Mouse (Mus musculus) CH12.LX (cell line): Measurements from ENCODE around the gene Wdpcp. TPM values are rescaled to one million over a fixed set of nuclear protein-coding genes. Genes with fewer than 3 reads are reported as not detected.

Source experiments
- DNase-seq: peaks from one replicate; pipeline ENCODE4 v3.0.0-alpha.2; 2013; ENCODE audit errors: extremely low read depth
- H3K27ac ChIP-seq: 2 replicates; pipeline ENCODE4 v1.5.1; 2012; ENCODE audit warnings: low read depth, mild to moderate bottlenecking, control low read depth, moderate library complexity; ENCODE audit not compliant: insufficient read depth
- H3K27me3 ChIP-seq: replicated peaks from 2 replicates; pipeline ENCODE3; 2012; ENCODE audit warnings: inconsistent platforms
- H3K36me3 ChIP-seq, 2 experiments: replicated peaks in 1 of 2; 2 replicates each; pipeline versions ENCODE3 to v1.6.1; 2012; ENCODE audit warnings: inconsistent platforms in 1 of 2, low read length in 1 of 2, mild to moderate bottlenecking in 1 of 2, mixed read lengths in 1 of 2, moderate library complexity in 1 of 2; ENCODE audit not compliant: control insufficient read depth in 1 of 2, insufficient read depth in 1 of 2
- H3K4me1 ChIP-seq, 2 experiments: 2 replicates each; pipeline ENCODE4 v1.6.1; 2012; ENCODE audit warnings: inconsistent platforms in 1 of 2, moderate library complexity in 1 of 2; ENCODE audit not compliant: insufficient read depth in 2 of 2, control insufficient read depth in 1 of 2
- H3K4me2 ChIP-seq: 2 replicates; pipeline ENCODE4 v1.6.1; 2012; ENCODE audit warnings: low read depth, mild to moderate bottlenecking, control low read depth; ENCODE audit not compliant: poor library complexity, insufficient read depth, severe bottlenecking
- H3K4me3 ChIP-seq, 3 experiments: fragments of 150-350 bp in 1 of 3; sonication (generic) in 1 of 3; replicated peaks in 1 of 3; 2 replicates each; pipeline versions ENCODE3 to v1.5.1; 2011 to 2012; ENCODE audit warnings: low read depth in 2 of 3, low read length in 2 of 3, mild to moderate bottlenecking in 2 of 3, moderate library complexity in 2 of 3, control low read depth in 1 of 3, improper control_type of control experiment in 1 of 3, inconsistent platforms in 1 of 3, mixed read lengths in 1 of 3; ENCODE audit not compliant: poor library complexity in 1 of 3
- H3K79me2 ChIP-seq: replicated peaks from 2 replicates; pipeline ENCODE4 v1.6.1; 2012; ENCODE audit warnings: mild to moderate bottlenecking, moderate library complexity; ENCODE audit not compliant: control insufficient read depth, poor library complexity, insufficient read depth, severe bottlenecking; ENCODE audit errors: extremely low read depth
- H3K9ac ChIP-seq: 2 replicates; pipeline ENCODE4 v1.6.1; 2012; ENCODE audit warnings: low read depth, mild to moderate bottlenecking, control low read depth, moderate library complexity; ENCODE audit not compliant: insufficient read depth
- H3K9me3 ChIP-seq: replicated peaks from 2 replicates; pipeline ENCODE3; 2012; ENCODE audit warnings: low read length, inconsistent platforms, mixed read lengths
- BHLHE40 ChIP-seq: IDR thresholded peaks from 2 replicates; pipeline ENCODE4 v1.6.1; 2011; ENCODE audit warnings: mild to moderate bottlenecking, low read depth, low read length, improper control_type of control experiment
- CHD1 ChIP-seq: IDR thresholded peaks from 2 replicates; pipeline ENCODE4 v1.6.1; 2012; ENCODE audit warnings: low read depth, low read length, improper control_type of control experiment, inconsistent platforms
- CTCF ChIP-seq, 2 experiments: IDR thresholded peaks in 1 of 2; conservative IDR thresholded peaks in 1 of 2; 2 replicates each; pipeline ENCODE4 v1.5.1; 2011 to 2012; ENCODE audit warnings: low read depth in 2 of 2, low read length in 2 of 2, improper control_type of control experiment in 1 of 2, inconsistent platforms in 1 of 2, mild to moderate bottlenecking in 1 of 2, moderate library complexity in 1 of 2
- E2F4 ChIP-seq: IDR thresholded peaks from 2 replicates; pipeline ENCODE4 v1.6.1; 2011; ENCODE audit warnings: low read depth, low read length, improper control_type of control experiment; ENCODE audit not compliant: insufficient replicate concordance
- EP300 ChIP-seq: IDR thresholded peaks from 2 replicates; pipeline ENCODE4 v1.6.1; 2011; ENCODE audit warnings: low read length, improper control_type of control experiment
- ETS1 ChIP-seq: conservative IDR thresholded peaks from 2 replicates; pipeline ENCODE4 v1.6.1; 2012; ENCODE audit warnings: low read depth, mild to moderate bottlenecking, inconsistent platforms, low read length, improper control_type of control experiment, moderate library complexity
- GABPA ChIP-seq: IDR thresholded peaks from 2 replicates; pipeline ENCODE4 v1.6.1; 2012; ENCODE audit warnings: low read depth, low read length, improper control_type of control experiment, inconsistent platforms; ENCODE audit not compliant: insufficient replicate concordance
- HCFC1 ChIP-seq: IDR thresholded peaks from 2 replicates; pipeline ENCODE4 v1.6.1; 2012; ENCODE audit warnings: low read depth, mild to moderate bottlenecking, inconsistent platforms, low read length, improper control_type of control experiment
- IRF4 ChIP-seq: IDR thresholded peaks from 2 replicates; pipeline ENCODE4 v1.6.1; 2014; ENCODE audit warnings: low read depth, mild to moderate bottlenecking, inconsistent platforms, low read length, improper control_type of control experiment
- JUN ChIP-seq: IDR thresholded peaks from 2 replicates; pipeline ENCODE4 v1.6.1; 2011; ENCODE audit warnings: low read depth, mild to moderate bottlenecking, low read length, improper control_type of control experiment, moderate library complexity; ENCODE audit not compliant: insufficient read depth
- JUND ChIP-seq: conservative IDR thresholded peaks from 2 replicates; pipeline ENCODE4 v1.6.1; 2011; ENCODE audit warnings: low read depth, low read length, improper control_type of control experiment
- KAT2A ChIP-seq: IDR thresholded peaks from 2 replicates; pipeline ENCODE4 v1.6.1; 2012; ENCODE audit warnings: low read length, improper control_type of control experiment, inconsistent platforms; ENCODE audit not compliant: insufficient replicate concordance
- MAX ChIP-seq: IDR thresholded peaks from 2 replicates; pipeline ENCODE4 v1.6.1; 2011; ENCODE audit warnings: low read length, improper control_type of control experiment
- MAZ ChIP-seq: IDR thresholded peaks from 2 replicates; pipeline ENCODE4 v1.6.1; 2012; ENCODE audit warnings: low read depth, mild to moderate bottlenecking, inconsistent platforms, low read length, improper control_type of control experiment, moderate library complexity
- MEF2A ChIP-seq: IDR thresholded peaks from 2 replicates; pipeline ENCODE4 v1.6.1; 2014; ENCODE audit warnings: low read depth, mild to moderate bottlenecking, inconsistent platforms, low read length, improper control_type of control experiment, borderline replicate concordance
- MXI1 ChIP-seq: IDR thresholded peaks from 2 replicates; pipeline ENCODE4 v1.6.1; 2011; ENCODE audit warnings: mild to moderate bottlenecking, low read depth, low read length, improper control_type of control experiment
- NRF1 ChIP-seq: IDR thresholded peaks from 2 replicates; pipeline ENCODE4 v1.6.1; 2014; ENCODE audit warnings: low read depth, mild to moderate bottlenecking, inconsistent platforms, low read length, improper control_type of control experiment, moderate library complexity
- PAX5 ChIP-seq: IDR thresholded peaks from 2 replicates; pipeline ENCODE4 v1.6.1; 2012; ENCODE audit warnings: low read length, inconsistent platforms, mixed read lengths
- POLR2A ChIP-seq: IDR thresholded peaks from 2 replicates; pipeline ENCODE4 v1.6.1; 2011; ENCODE audit warnings: low read depth, mild to moderate bottlenecking, improper control_type of control experiment, low read length
- POLR2AphosphoS2 ChIP-seq: IDR thresholded peaks from 2 replicates; pipeline ENCODE4 v1.6.1; 2011; ENCODE audit warnings: low read depth, low read length, improper control_type of control experiment
- RAD21 ChIP-seq: IDR thresholded peaks from 2 replicates; pipeline ENCODE4 v1.6.1; 2011; ENCODE audit warnings: low read depth, mild to moderate bottlenecking, low read length, improper control_type of control experiment, moderate library complexity
- RCOR1 ChIP-seq: conservative IDR thresholded peaks from 2 replicates; pipeline ENCODE4 v1.6.1; 2012; ENCODE audit warnings: low read depth, mild to moderate bottlenecking, inconsistent platforms, low read length, improper control_type of control experiment
- SMC3 ChIP-seq: IDR thresholded peaks from 2 replicates; pipeline ENCODE4 v1.6.1; 2011; ENCODE audit warnings: low read depth, low read length, improper control_type of control experiment
- TBP ChIP-seq: conservative IDR thresholded peaks from 2 replicates; pipeline ENCODE4 v1.6.1; 2011; ENCODE audit warnings: low read depth, low read length, improper control_type of control experiment
- TCF12 ChIP-seq: IDR thresholded peaks from 2 replicates; pipeline ENCODE4 v1.6.1; 2014; ENCODE audit warnings: low read depth, mild to moderate bottlenecking, inconsistent platforms, low read length, improper control_type of control experiment
- UBTF ChIP-seq: IDR thresholded peaks from 2 replicates; pipeline ENCODE4 v1.6.1; 2012; ENCODE audit warnings: low read depth, mild to moderate bottlenecking, inconsistent platforms, low read length, improper control_type of control experiment, moderate library complexity
- USF1 ChIP-seq: IDR thresholded peaks from 2 replicates; pipeline ENCODE4 v1.6.1; 2014; ENCODE audit warnings: low read depth, mild to moderate bottlenecking, inconsistent platforms, low read length, improper control_type of control experiment
- USF2 ChIP-seq: conservative IDR thresholded peaks from 2 replicates; pipeline ENCODE4 v1.6.1; 2011; ENCODE audit warnings: low read depth, low read length, improper control_type of control experiment
- ZC3H11A ChIP-seq: IDR thresholded peaks from 2 replicates; pipeline ENCODE4 v1.6.1; 2012; ENCODE audit warnings: low read depth, mild to moderate bottlenecking, inconsistent platforms, low read length, improper control_type of control experiment
- ZKSCAN1 ChIP-seq: IDR thresholded peaks from 2 replicates; pipeline ENCODE4 v1.6.1; 2012; ENCODE audit warnings: low read depth, inconsistent platforms, low read length, improper control_type of control experiment, borderline replicate concordance
- ZMIZ1 ChIP-seq: IDR thresholded peaks from 2 replicates; pipeline ENCODE4 v1.6.1; 2012; ENCODE audit warnings: low read depth, mild to moderate bottlenecking, inconsistent platforms, low read length, improper control_type of control experiment
- ZNF384 ChIP-seq: IDR thresholded peaks from 2 replicates; pipeline ENCODE4 v1.6.1; 2012; ENCODE audit warnings: low read depth, low read length, improper control_type of control experiment, inconsistent platforms
- dilution Hi-C: fragments of 300-500 bp; cut with MboI; formaldehyde crosslinking; loops from 2 replicates; pipeline ENCODE4 v1.14.3; 2020; ENCODE audit warnings: low sequenced_read_pairs; ENCODE audit not compliant: extremely low pct_unique_long_range_greater_than_20kb, extremely low pct_ligation_motif_present
- in situ Hi-C: fragments of 300-500 bp; cut with MboI; formaldehyde crosslinking; loops from 3 replicates; pipeline ENCODE4 v1.14.3; 2019; ENCODE audit warnings: low sequenced_read_pairs, low pct_ligation_motif_present, low pct_unique_long_range_greater_than_20kb, mixed read lengths
- polyA plus RNA-seq: library from polyadenylated mRNA; unstranded; fragments of >175 nt; gene quantifications from 2 replicates; pipeline ENCODE4 v1.2.1, GENCODE M21; 2012; ENCODE audit warnings: low read depth; ENCODE audit not compliant: insufficient read length
- total RNA-seq, 2 experiments: library from RNA; depleted of rRNA; stranded (reverse); fragments of 300-350 nt in 1 of 2; fragments of >200 nt in 1 of 2; gene quantifications; 2 replicates each; pipeline ENCODE4 v1.2.3; 2012 to 2014

Gene Wdpcp
- total and polyA plus RNA-seq, 3 experiments: 3.2 to 5.6 (median 4.8) TPM

GRCm38 (mm10) chr11:21549052-21549451 lies 23.0 kb upstream of the Wdpcp start:
- Histone ChIP-seq H3K4me2 (no peak overlapping the region), H3K27me3 (no peaks in the 10 kb centered on the region), H3K27ac (no peak overlapping the region), H3K9me3 (no peaks in the 10 kb centered on the region), H3K79me2 (no peaks in the 10 kb centered on the region), H3K4me1 (peaks cover 11 to 30% of the 10 kb centered on the region in 2 experiments), H3K4me3 (no peak overlapping the region)
- DNase-seq: peak; percentile 38
- in situ Hi-C loops (no loop called here), dilution Hi-C loops (no loop called here)
- TF ChIP-seq IRF4 (no peak), ZNF384 (peak; percentile 66; the same call in 1 of the 2 replicates)
- TF ChIP-seq, all 38 proteins: peak for 1
- H3K36me3 ChIP-seq: no peaks in the 10 kb centered on the region
- no peak overlapping the region for H3K9ac ChIP-seq

- no peaks in the 10 kb centered on the region for H3K36me3 ChIP-seq
- in situ Hi-C loops (no loop called here), dilution Hi-C loops (no loop called here)
- peak overlapping the region; percentile 90 for H3K4me2 ChIP-seq
- H3K4me1 ChIP-seq: peaks cover 11 to 30% of the 10 kb centered on the region in 2 experiments
- peak overlapping the region; percentile 73 for H3K9ac ChIP-seq
- peak overlapping the region; percentile 59; the same call in 1 of the 2 replicates for H3K27ac ChIP-seq
- peak overlapping the region; percentile 9 to 20 (median 12) for H3K4me3 ChIP-seq
- H3K27me3 ChIP-seq: no peaks in the 10 kb centered on the region
- no peaks in the 10 kb centered on the region for H3K79me2 ChIP-seq
- DNase-seq: peak; percentile 82
- no peaks in the 10 kb centered on the region for H3K9me3 ChIP-seq
- peak; percentile 49; the same call in 1 of the 2 replicates for TF ChIP-seq ZMIZ1
- TF ChIP-seq UBTF: no peak
- no peak for TF ChIP-seq MAX
- TF ChIP-seq USF2: no peak
- TF ChIP-seq MXI1: no peak
- peak; percentile 79; the same call in 1 of the 2 replicates for TF ChIP-seq RCOR1
- peak; percentile 46; the same call in 1 of the 2 replicates for TF ChIP-seq JUND
- TF ChIP-seq ZNF384: peak; percentile 92
- no peak for TF ChIP-seq POLR2AphosphoS2
- TF ChIP-seq GABPA: no peak
- TF ChIP-seq SMC3: no peak
- TF ChIP-seq HCFC1: no peak; the same call in 1 of the 2 replicates
- TF ChIP-seq ZKSCAN1: no peak
- TF ChIP-seq BHLHE40: peak; percentile 68
- TF ChIP-seq TBP: peak; percentile 77
- TF ChIP-seq PAX5: no peak
- TF ChIP-seq MEF2A: peak; percentile 72
- peak; percentile 76; the same call in 1 of the 2 replicates for TF ChIP-seq E2F4
- peak; percentile 59 for TF ChIP-seq TCF12
- no peak for TF ChIP-seq NRF1
- TF ChIP-seq CHD1: no peak; the same call in none of the 2 replicates
- TF ChIP-seq POLR2A: peak; percentile 22; the same call in 1 of the 2 replicates
- TF ChIP-seq USF1: no peak
- no peak for TF ChIP-seq ZC3H11A
- peak; percentile 95 for TF ChIP-seq IRF4
- peak; percentile 85 for TF ChIP-seq EP300
- TF ChIP-seq KAT2A: no peak
- TF ChIP-seq MAZ: 0 out of 2 replicates have a peak, but pooled peaks have one; percentile 36
- TF ChIP-seq JUN: no peak
- TF ChIP-seq CTCF (conservative IDR thresholded peaks at IDR 0.05 in 1 of 2, IDR thresholded peaks at IDR 0.05 in 1 of 2; ENCODE audit: low read depth in 2 of 2, low read length in 2 of 2): no peak
- peak; percentile 81 for TF ChIP-seq ETS1
- no peak for TF ChIP-seq RAD21
Observed at GRCm38 (mm10) chr11:21549754-21550153, 22.3 kb upstream of the Wdpcp start.
